Mouse (Mus musculus): ENCODE data around the gene Olfr1484. TPM values are rescaled to one million over a fixed set of nuclear protein-coding genes. Genes with fewer than 3 reads are reported as not detected.
"Not testable (repeated sequence)": the region's sequence is repeated elsewhere in the genome, so short reads cannot be mapped to it uniquely, and the experiment has no call there.

The Olfr1484 gene
- polyA plus RNA-seq (2014; fragmentation: Nextera tagmentation; extraction: Ambion mirVana): not detected in 2 replicates

- H3K4me3 ChIP-seq (ENCODE audit: low read depth, low read length): no peak within 1 kb of the TSS
- H3K9me3 ChIP-seq (ENCODE audit: control insufficient read depth, low read length): no peaks in the 10 kb centered on the region
- no peak within 1 kb of the TSS for H3K9ac ChIP-seq (ENCODE audit: low read depth, low read length)
- no peak within 1 kb of the TSS for H3K27ac ChIP-seq (ENCODE audit: low read depth, low read length)
- H3K4me1 ChIP-seq (replicated peaks; ENCODE audit: control insufficient read depth, insufficient read depth, low read length): no peaks in the 10 kb centered on the region
- ATAC-seq (replicated peaks; ENCODE audit: low FRiP score) (no peak), DNase-seq (ENCODE audit: low spot score) (no peak)
- H3K4me2 ChIP-seq: no peak within 1 kb of the TSS
- 94% methylated on average over 1 of the region's 1 CpGs for WGBS
- H3K27me3 ChIP-seq (replicated peaks; ENCODE audit: control insufficient read depth, insufficient read depth, low read length): no peaks in the 10 kb centered on the region
- no peaks in the 10 kb centered on the region for H3K36me3 ChIP-seq (ENCODE audit: control insufficient read depth, insufficient read depth, low read length)
Observed at GRCm38 (mm10) chr19:13583211-13583610, at the start of gene Olfr1484. TSS of gene Olfr1484 (plus strand) at chr19:13583511.

- not testable (repeated sequence) for H3K27ac ChIP-seq (ENCODE audit: low read depth, low read length); H3K9ac ChIP-seq (ENCODE audit: low read depth, low read length); H3K36me3 ChIP-seq (ENCODE audit: control insufficient read depth, insufficient read depth, low read length); H3K27me3 ChIP-seq (replicated peaks; ENCODE audit: control insufficient read depth, insufficient read depth, low read length); DNase-seq (ENCODE audit: low spot score); H3K4me2 ChIP-seq; H3K4me1 ChIP-seq (replicated peaks; ENCODE audit: control insufficient read depth, insufficient read depth, low read length); H3K4me3 ChIP-seq (ENCODE audit: low read depth, low read length); H3K9me3 ChIP-seq (ENCODE audit: control insufficient read depth, low read length); ATAC-seq (replicated peaks; ENCODE audit: low FRiP score)
- 74% methylated on average over 2 of the region's 2 CpGs for WGBS
Observed at GRCm38 (mm10) chr19:13617075-13617474, 33.8 kb downstream of the Olfr1484 start, which contains the start of gene Olfr1487. TSS of gene Olfr1487 (plus strand) at chr19:13617375.

- no peaks in the 10 kb centered on the region for H3K27me3 ChIP-seq (replicated peaks; ENCODE audit: control insufficient read depth, insufficient read depth, low read length)
- no peak within 1 kb of the TSS for H3K4me2 ChIP-seq
- no peaks in the 10 kb centered on the region for H3K9me3 ChIP-seq (ENCODE audit: control insufficient read depth, low read length)
- H3K4me1 ChIP-seq (replicated peaks; ENCODE audit: control insufficient read depth, insufficient read depth, low read length): no peaks in the 10 kb centered on the region
- H3K36me3 ChIP-seq (ENCODE audit: control insufficient read depth, insufficient read depth, low read length): no peaks in the 10 kb centered on the region
- no peak within 1 kb of the TSS for H3K9ac ChIP-seq (ENCODE audit: low read depth, low read length)
- no peak for ATAC-seq (replicated peaks; ENCODE audit: low FRiP score)
- no peak for DNase-seq (ENCODE audit: low spot score)
- no peak within 1 kb of the TSS for H3K4me3 ChIP-seq (ENCODE audit: low read depth, low read length)
- H3K27ac ChIP-seq (ENCODE audit: low read depth, low read length): no peak within 1 kb of the TSS
- 80% methylated on average over 1 of the region's 1 CpGs for WGBS
Observed at GRCm38 (mm10) chr19:13631321-13631720, 48.0 kb downstream of the Olfr1484 start, which contains the start of gene Olfr1489. TSS of gene Olfr1489 (plus strand) at chr19:13631621.

Small RNA genes within 50 kb of the gene (microRNA-seq; reads per million reads assigned to microRNA genes)
- gene Gm22323 (ENCODE audit: borderline number of aligned reads) (not detected), gene Gm23931 (ENCODE audit: borderline number of aligned reads) (not detected)

Other genes starting within 250 kb of the Olfr1484 start
- gene Olfr1466, start 244.6 kb upstream of the Olfr1484 start, polyA plus RNA-seq (2014; fragmentation: Nextera tagmentation; extraction: Ambion mirVana): not detected in 2 replicates
- not detected in 2 replicates for gene Olfr1467, start 221.3 kb upstream of the Olfr1484 start, polyA plus RNA-seq (2014; fragmentation: Nextera tagmentation; extraction: Ambion mirVana)
- gene Olfr1469, start 175.7 kb upstream of the Olfr1484 start, polyA plus RNA-seq (2014; fragmentation: Nextera tagmentation; extraction: Ambion mirVana): not detected in 2 replicates
- not detected in 2 replicates for gene Olfr1471, start 140.1 kb upstream of the Olfr1484 start, polyA plus RNA-seq (2014; fragmentation: Nextera tagmentation; extraction: Ambion mirVana)
- not detected in 2 replicates for gene Olfr1472, start 127.4 kb upstream of the Olfr1484 start, polyA plus RNA-seq (2014; fragmentation: Nextera tagmentation; extraction: Ambion mirVana)
- not detected in 2 replicates for gene Olfr1474, start 113.9 kb upstream of the Olfr1484 start, polyA plus RNA-seq (2014; fragmentation: Nextera tagmentation; extraction: Ambion mirVana)
- not detected in 2 replicates for gene Olfr1475, start 103.3 kb upstream of the Olfr1484 start, polyA plus RNA-seq (2014; fragmentation: Nextera tagmentation; extraction: Ambion mirVana)
- gene Olfr1477, start 83.0 kb upstream of the Olfr1484 start, polyA plus RNA-seq (2014; fragmentation: Nextera tagmentation; extraction: Ambion mirVana): not detected in 2 replicates
- gene Olfr1480, start 55.6 kb upstream of the Olfr1484 start, polyA plus RNA-seq (2014; fragmentation: Nextera tagmentation; extraction: Ambion mirVana): not detected in 2 replicates
- gene Olfr1487, start 33.9 kb downstream of the Olfr1484 start, polyA plus RNA-seq (2014; fragmentation: Nextera tagmentation; extraction: Ambion mirVana): not detected in 2 replicates
- gene Olfr1489, start 48.1 kb downstream of the Olfr1484 start, polyA plus RNA-seq (2014; fragmentation: Nextera tagmentation; extraction: Ambion mirVana): not detected in 2 replicates
- gene Olfr1490, start 67.6 kb downstream of the Olfr1484 start, polyA plus RNA-seq (2014; fragmentation: Nextera tagmentation; extraction: Ambion mirVana): not detected in 2 replicates
- not detected in 2 replicates for gene Olfr1491, start 113.8 kb downstream of the Olfr1484 start, polyA plus RNA-seq (2014; fragmentation: Nextera tagmentation; extraction: Ambion mirVana)
- not detected in 2 replicates for gene Olfr1493-ps1, start 139.8 kb downstream of the Olfr1484 start, polyA plus RNA-seq (2014; fragmentation: Nextera tagmentation; extraction: Ambion mirVana)
- gene Olfr1494, start 156.2 kb downstream of the Olfr1484 start, polyA plus RNA-seq (2014; fragmentation: Nextera tagmentation; extraction: Ambion mirVana): not detected in 2 replicates
- not detected in 2 replicates for gene Olfr1495, start 181.1 kb downstream of the Olfr1484 start, polyA plus RNA-seq (2014; fragmentation: Nextera tagmentation; extraction: Ambion mirVana)
- not detected in 2 replicates for gene Olfr1496, start 194.4 kb downstream of the Olfr1484 start, polyA plus RNA-seq (2014; fragmentation: Nextera tagmentation; extraction: Ambion mirVana)
- gene Olfr1497, start 214.7 kb downstream of the Olfr1484 start, polyA plus RNA-seq (2014; fragmentation: Nextera tagmentation; extraction: Ambion mirVana): not detected in 2 replicates
- not detected in 2 replicates for gene Olfr1499, start 235.9 kb downstream of the Olfr1484 start, polyA plus RNA-seq (2014; fragmentation: Nextera tagmentation; extraction: Ambion mirVana)
- gene Olfr1500, start 247.0 kb downstream of the Olfr1484 start, polyA plus RNA-seq (2014; fragmentation: Nextera tagmentation; extraction: Ambion mirVana): not detected in 2 replicates

Data from liver, embryonic 11.5 days (tissue).